Mouse (Mus musculus) layer of hippocampus, adult 9-10 months (tissue): Measurements from ENCODE around the gene Tfap2a.

Experiments used
- DNase-seq: peaks from one replicate; pipeline ENCODE4 v3.0.0; 2022; ENCODE audit warnings: low spot score

Gene Tfap2a

DNA sequence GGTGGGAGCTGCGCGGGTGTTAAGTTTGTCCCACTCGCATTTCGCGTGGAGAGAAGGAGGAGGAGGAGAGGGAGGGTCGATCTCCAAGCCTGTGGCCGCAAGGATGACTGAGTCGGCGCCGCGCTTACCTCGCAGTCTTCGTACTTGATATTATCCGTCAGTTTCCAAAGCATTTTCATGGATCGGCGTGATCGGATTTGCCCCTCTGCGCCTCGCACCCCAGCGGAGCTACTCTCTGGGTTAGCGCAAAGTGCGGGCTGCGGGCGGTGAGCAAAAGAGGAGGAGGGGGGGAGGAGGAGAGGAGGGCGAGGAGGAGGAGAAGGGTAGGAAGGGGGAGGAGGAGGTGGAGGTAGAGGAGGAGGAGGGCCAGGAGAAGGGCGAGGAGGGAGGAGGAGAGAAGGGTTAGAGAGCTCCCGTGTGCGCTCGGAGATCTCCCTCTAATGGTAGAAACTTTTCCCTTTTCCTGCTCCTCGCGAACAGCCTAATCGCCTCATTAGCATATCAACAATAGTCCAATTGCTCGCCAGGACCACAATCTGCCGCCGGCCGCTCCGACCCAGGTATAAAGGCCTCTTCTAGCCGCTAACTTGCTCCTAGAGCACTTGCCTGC, 4.5 kb downstream of the Tfap2a start:
- no peak for DNase-seq

DNA sequence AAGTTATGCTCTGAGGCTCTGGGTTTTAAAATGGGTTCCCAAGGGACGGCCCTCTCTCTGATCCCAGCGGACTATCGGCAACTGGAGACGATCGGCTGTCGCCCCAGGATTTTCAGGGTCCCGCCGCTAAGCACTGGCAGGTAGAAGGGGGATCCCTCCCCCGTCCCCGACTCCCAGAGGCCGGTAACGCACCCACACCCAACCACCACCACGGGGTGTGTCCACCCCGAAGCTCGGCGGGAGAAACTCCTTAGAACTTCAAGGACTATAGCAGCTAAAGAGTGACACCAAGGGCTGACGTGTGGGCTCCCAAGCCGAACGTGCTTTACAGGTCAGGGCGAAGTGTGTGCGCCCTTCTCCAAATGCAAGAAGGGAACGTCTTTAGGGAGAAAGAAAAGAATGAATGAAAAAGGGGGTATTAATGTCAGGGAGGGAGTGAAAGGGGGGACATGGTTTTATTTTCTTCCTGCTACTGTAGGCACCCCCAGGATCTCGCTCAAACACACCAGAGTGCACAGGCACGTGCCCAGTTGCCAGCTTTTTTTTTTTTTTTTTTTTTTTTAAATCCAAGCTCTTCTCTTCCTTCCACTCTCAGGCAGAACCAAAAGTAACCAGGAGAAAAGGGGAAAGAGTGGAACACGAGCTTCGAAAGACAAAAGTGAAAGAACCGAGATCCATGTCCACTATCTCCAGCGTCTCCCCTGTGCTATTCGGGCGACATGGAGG, 5.2 kb downstream of the Tfap2a start:
- no peak for DNase-seq

DNA sequence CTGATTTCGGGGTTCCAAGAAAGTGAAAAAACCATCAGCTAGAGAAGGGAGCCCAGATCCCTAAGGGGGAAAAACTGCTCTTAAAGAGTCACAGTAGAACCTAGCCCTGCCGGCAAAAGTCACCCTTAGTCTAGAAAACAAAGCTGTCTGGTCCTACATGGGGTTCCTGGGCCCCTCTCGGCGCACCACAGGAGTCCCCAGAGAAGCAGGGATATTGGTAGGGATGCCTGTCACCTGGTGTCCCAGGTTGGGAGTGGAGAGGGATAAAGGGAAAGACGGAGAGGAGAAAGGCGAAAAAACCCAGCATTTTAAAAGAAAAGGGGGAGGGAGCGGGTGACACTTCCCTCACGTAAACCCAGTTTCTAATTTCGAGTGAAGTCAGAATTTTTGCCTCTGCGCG, 6.1 kb downstream of the Tfap2a start:
- no peak for DNase-seq

DNA sequence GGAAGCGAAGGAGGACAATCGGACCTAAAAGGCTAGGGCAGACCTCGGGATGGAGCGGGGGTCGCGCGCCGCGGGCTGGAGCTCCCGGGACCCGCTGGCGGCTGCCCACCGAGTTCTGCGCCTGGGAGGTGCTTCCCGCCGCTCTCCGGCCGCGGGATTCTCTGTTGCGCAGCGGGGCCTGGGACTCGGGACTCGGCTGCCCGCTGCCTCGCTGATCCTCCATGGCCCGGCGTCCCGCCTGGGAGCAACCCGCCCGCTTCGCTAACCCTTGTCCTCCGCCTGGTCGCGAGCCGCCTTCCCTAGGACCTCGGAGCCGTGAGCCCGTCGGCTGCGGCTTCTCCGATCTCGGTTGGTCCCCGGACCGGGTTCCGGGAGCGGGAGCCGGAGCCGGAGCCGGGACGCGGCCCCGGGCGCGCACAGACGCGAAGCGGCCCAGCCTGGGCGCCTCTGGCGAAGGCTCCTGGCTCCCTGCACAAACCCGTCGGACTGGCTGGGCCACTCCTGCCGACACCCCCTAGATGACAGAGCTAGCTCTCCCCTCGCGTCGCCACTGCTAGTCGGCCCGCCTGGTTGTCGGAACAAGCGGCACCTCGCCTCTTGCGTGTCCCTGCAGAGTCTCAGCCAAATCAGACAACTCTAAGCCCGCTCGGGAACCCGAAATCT, 6.9 kb downstream of the Tfap2a start:
- DNase-seq, result no peak

DNA sequence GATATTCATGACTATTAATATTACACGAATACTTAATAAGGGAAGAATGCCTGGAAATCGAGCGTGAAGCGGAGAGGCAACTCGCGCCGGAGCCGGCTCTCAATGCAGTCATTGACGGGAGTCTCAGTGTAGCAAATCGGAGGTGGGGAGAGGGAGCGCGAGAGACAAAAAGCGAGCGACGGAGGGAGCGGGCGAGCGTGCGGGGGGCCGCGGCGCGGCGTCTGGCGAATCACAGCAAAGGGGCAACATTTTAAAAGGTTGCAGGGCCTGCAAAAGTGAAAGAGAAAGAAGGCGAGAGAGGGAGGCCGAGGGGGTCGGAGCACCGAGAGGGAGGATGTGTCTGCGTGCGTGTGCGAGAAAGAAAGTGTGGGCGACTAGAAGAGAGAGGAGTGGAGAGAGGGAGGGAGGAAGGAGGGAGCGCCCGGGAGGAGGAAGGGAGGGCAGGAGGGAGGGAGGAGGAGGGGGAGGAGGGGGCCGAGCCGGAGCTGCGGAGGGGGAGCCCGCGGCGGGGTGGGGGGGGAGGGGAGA, 7.5 kb downstream of the Tfap2a start:
- no peak for DNase-seq

DNA sequence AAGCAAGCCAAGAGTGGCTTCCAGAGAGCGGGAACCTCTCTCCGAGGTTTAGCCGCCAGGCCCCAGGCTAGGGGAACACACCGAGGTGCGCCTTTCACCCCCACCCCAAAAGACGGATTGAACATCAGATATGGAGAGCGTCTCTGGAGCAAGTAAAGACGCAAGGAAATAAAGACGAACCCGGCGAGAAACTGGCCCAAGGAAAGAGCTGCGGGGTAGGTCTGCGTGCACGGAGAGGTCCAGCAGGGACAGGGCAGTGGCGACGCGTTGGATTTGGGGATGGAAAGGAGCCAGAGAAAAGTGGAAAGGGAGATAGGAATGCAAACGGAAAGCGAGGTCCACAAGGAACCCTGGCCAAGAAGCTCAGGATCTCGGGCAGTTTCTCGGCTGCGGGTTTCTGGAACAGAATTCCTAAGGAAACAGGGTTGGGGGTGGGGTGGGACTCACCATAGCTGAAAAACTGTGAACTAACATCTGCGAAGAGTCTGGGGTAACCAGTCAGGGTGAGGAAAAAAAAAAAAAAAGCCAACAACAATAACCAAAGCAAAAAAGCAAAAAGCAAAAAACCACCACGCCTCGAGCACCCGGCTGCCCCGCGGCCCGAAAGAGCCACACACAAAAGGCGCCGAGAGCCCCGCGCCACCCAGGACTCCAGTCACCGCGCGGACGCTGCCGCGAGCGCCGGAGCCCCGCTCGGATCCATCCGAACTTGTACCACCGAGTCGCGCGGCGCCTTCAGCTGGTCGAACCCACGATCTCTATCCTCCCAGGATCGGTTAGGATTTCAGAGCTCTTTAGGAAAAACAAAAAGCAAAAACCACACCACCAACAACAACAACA, 8.4 kb downstream of the Tfap2a start:
- DNase-seq, result no peak

DNA sequence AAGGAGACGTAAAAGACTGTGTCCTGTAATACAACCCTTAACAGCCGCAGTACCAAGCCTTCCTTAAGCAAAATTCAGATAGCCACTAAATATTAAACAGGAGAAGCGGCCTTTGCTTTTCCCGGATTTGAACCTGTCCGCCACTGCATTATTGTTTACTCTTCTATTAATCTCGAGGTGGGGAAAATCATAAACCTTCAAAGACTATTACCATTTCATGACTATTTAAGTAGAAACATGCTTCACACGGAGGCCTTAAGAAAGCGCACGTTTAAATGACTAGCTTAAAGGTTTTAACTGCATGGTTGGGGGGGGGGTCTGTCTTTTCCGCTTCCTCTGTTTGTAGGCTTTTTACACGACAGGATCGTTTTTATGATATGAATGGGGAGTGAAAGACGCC, 9.1 kb downstream of the Tfap2a start:
- DNase-seq, result no peak

DNA sequence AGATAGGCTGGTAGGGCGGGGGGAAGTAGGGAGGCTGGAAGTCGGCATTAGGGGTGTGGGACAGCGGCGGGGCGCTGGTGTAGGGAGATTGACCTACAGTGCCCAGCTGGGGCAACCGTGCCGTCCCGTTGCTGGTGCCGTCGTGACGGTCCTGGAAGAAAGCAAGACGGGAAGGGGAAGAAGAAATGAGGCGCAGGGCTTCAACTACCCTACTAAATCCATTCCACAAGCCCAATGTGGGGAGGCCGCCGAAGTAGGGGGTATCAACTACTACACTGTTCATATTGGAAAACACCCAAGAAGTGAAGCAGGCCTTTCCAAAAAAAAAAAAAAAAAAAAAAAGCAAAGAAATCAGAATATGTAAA, 9.6 kb downstream of the Tfap2a start:
- DNase-seq, result no peak

DNA sequence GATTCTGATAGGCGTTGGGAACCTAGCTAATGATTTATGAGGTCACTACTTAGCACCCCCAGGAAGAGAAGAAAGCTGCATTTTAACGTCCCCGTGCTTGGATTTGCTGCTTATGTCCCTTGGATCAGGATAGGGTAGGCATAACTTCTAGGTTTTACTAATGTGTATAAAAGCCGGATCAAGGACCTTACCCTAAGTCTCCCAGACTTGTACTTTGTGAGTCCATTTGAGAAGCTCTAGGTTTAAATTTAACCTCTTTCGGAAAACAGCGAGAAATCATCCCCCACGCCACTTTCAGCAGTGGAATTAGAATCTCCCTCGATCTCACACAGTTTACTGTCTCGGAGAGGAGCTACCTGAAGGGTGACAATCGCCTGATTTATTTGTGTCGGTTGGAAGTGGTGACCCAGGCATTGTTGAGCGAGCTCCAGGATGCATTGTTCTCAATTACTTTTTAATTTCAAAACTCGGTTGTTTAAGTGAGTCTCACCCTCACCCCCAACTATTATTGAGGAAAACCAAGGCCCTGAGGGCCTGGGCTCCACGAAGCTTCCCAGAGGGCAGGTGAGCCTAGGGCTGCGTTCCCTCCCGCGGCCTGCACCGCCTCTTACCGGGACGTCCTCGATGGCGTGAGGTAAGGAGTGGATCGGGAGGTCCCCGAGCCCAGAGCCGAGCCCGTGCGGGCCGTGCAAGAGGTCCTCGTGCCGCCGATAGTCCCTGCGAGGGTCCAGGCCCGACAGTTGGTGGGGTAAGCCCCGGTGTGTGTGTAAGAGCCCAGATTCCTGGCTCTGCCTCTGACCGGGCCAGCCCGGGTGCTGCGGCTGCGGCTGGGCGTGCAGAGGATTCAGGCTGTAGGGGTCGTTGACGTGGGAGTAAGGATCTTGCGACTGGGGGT, 10.2 kb downstream of the Tfap2a start:
- no peak for DNase-seq

DNA sequence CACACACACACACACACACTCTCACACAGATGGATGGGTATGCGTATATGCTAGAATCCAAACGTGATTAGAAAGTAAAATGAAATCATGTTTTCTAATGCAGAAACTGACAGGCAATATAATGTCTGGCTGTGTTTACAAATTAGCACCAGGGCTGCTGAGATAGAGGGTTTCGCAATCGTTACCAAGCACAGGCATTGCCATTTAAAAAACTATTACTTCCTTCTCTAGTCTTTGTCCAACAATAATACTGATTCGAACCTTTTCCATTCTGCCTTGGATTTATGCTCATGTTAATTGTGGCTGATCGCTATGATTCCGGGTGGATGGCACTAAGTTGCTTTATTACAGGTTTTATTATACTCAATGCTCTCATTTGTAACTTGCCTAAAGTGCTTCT, 12.3 kb downstream of the Tfap2a start:
- no peak for DNase-seq

DNA sequence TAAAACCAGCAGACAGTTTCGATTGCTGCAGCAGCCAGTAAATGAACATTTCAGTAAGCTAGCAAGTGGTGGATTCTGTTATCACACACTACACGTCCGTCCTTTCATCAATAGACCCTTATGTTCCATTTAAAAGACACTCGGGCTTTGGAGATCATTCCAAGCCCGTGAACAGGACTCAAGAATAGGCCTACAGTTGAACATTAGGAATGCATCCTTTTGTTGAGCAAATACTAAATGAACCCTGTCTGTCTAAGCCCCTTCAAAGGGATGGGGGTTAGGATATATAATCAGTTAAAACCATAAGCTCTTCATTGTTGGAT, 14.6 kb downstream of the Tfap2a start:
- no peak for DNase-seq

DNA sequence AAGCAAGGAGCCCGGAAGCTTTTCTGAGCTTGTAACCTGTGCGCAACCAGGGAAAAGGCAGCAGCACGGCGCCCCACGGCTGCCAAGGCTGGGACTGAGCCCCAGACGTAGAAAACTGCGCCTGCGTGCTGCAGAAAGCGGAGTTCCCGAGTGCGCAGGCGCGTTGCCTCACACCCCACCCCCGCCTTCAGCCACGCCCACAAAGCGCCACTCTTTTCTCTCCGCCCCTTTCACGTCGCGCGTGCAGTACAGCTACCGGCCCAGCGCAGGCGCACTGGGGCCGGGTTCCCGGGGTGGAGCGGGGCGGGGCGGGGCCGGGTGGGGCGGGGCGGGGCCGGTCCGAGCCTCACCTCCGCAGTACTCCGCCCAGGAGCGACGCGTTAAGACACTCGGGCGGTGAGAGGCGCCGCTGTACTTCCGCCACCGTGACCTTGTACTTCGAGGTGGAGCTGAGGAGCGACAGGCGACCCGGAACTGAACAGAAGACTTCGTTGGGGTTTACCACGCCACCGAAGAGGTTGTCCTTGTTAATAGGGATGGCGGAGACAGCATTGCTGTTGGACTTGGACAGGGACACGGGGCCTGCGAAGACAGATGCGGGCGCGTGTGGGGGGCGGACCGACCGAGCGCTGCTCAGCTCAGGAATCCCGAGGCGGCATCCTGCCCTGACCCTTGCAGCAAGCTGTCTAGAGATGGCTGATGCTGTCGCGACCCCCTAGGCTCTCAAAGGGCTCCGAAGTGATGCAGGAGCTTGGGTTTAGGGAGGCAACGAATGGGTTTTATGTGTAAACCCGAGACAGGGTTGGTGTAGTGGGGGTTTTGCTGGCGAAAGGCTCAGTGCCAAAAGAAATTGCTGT, 15.2 kb downstream of the Tfap2a start:
- no peak for DNase-seq

DNA sequence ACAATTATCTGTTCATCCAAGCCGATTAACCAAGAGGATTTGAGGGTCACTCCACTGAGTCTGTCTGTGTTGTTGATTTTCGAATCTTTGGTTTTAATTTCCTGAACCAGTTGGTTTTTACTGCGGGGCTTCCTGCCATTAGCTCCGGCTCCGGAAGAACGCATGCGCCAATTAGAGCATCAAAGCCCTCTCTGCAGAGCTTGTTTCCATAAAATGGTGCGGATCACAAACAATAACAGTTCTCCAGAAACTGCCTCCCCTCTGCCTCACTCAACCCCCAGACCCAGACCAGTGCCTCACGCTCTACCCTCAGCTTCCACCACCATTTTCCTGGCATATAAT, 18.5 kb downstream of the Tfap2a start:
- DNase-seq, result no peak

DNA sequence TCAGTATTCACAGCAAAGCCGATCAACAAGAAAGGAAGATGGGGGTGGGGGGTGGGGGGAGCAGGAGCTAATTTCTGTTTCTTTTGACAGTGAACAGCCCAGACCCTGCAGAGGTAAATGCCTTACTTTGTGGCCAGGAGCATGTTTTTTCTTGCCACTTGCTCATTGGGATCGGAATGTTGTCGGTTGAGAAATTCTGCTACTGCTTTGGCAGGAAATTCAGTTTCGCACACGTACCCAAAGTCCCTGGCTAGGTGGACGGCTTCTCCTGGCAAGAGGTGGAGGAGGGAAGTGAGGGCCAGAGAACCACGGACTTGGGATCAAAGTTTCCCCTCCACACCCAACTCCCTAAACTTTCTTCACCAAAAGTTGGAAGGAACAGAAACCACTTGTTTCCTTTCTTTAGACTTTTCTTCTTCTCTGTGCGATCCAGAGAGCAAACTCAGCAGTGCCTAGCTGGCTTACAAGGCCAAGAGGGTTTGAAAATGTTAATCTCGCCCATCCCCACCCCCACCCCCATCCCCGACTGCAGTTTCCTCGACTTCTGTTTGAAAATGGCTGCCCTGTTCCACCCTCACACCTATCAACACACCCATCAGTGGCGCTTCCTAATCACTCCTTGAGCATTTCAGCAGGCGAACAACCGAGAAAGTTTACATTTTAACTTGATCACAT, 19.0 kb downstream of the Tfap2a start:
- no peak for DNase-seq

DNA sequence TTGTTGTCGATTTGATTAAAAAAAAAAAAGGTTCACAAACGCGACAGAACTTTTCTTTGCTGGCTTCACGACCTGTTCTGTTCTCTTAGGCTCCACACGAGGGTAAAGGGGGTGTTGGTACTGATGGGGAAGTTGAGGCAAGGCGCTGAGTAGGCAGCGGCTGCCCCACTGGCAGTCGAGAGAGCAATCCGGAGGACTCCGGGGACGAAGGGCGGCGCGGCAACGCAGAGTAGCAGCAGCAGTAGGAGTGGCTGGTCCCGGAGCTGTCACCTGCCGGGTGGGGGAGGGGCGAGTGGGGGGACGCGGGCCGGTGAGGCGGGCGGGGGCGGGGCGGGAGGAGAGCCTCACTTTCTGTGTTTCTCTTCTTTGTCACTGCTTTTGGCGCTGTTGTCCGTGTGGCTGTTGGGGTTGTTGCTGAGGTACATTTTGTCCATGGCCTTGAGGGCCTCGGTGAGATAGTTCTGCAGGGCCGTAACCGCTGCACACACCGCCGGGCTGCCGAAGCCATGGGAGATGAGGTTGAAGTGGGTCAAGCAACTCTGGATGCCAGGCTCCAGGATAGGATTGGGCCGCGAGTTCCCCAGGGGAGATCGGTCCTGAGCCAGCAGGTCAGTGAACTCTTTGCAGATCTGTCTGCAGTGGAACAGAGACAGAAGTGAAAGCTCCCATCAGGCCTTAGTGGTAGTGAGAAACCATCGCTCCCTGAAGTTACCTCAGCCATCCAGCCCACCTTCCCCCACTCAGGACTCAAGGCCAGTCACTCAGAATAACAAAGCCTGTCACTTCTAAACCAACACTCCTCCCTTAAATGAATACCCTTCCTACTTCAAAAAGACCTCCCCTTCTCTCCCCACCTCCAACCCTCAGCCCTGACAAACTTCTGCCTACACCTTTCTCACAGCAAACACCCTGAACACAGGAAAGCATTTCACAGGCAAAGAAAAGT, 21.1 kb downstream of the Tfap2a start:
- no peak for DNase-seq

DNA sequence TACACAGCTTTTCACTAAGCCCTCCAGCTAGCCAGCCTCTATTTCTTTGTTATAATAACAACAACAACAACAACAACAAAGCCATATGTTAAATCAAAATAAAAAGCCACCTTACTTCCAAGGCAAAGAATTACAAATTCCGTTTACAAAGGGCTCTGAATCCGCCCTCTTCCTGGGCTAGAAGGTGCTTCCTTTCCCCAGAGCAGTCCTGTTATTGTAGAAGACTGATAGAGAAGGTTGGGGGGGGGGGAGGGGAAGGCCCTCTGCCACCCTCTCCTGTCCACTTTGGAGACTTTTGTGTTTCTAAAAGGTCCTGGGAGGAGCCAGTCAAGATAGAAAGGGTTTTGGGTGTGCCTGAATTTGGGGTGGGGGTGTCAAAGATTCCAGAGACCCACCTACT, 23.6 kb downstream of the Tfap2a start:
- DNase-seq, result no peak

DNA sequence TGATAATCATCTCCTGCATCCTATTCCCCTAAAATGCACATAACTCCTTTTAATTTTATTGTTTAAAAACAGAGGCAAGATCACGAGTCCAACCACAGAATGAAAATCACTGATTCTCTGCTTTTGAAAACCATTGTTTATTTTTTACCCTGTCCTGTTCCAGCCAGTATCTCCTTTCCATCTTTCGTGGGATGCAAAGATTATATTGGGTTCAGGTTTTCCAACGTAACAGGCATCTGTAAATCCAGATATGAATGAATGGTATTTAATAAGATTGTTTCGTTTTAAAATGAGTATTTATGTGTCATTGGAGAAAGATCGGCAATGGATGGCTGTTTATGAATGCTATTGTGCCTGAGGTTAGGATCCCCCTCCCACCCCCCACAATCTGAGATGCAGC, 24.5 kb downstream of the Tfap2a start:
- no peak for DNase-seq

DNA sequence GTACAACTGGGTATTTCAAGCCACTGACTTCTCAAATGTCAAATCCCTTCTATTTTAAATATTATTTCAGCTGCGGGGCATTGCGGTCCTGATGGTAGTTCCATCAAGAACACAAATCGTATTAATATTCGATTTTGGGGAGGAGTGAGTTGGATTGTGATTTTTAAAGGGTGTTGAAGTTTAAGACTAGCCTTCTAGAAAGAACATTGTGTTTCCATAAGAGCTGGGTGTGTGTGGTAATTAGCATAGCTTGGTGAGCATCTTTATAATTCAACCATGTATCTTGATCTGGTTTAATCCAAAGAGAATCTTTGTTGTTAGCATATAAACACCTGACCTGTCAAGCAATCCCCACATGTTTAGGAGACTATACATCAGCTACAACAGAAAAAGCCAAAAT, 24.9 kb downstream of the Tfap2a start:
- DNase-seq, result no peak

DNA sequence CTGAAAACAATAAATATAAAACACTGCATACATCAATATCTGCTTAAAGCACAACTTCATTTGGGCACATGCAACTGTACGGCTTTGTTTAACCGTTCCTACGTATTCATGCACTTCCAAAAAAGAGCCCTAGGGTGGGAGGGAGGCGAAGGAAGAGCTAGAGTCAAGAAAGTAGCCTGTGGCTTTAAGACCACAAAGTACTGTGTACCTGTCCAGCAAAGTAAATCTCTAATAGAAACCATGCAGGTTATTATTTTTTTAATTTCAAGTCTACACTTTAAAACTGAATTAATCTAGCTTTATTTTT, 25.7 kb downstream of the Tfap2a start:
- no peak for DNase-seq
